Mouse (Mus musculus) adrenal gland, adult (tissue): ENCODE measurements around the gene Astn2.

Experiments used
- DNase-seq, 2 experiments: peaks; one replicate each; pipeline ENCODE4 v3.0.0; 2022 to 2023; ENCODE audit warnings: low spot score in 1 of 2; ENCODE audit not compliant: inconsistent age in 2 of 2

The Astn2 gene

DNA sequence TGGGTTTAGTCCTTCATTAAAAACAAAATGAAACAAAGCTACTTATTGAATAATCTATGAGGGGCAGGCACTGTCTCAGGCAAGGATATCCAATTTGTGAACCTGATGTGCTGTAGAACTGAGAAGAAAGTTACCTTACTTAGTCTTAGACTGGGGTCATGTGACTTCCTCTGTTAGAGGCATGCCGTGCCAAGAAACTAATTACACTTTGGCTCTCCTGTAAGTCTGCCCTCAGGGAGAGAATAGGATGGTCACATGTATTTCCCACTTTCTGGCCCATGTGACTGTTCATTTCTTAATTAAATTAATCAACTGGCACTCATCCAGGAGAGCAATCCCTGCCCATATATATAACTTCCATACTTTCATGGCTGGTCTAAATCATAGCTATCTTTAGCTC is 1070.7 kb downstream of the Astn2 start:
- no peak for DNase-seq
